Mouse (Mus musculus): ENCODE measurements around the gene Pde4d. TPM values are rescaled to one million over a fixed set of nuclear protein-coding genes. Genes with fewer than 3 reads are reported as not detected.

The Pde4d gene
- total RNA-seq, 2 experiments from 2014 or later = 103 to 116 TPM

GRCm38 (mm10) chr13:109362340-109362739 is 912.6 kb downstream of the Pde4d start:
- intact Hi-C loops (cut with DNase I) = no loop called here
- DNase-seq (ENCODE audit: low spot score in 2 of 2) = no peak

- intact Hi-C loops (cut with DNase I) = no loop called here
- no peak for DNase-seq (ENCODE audit: low spot score in 2 of 2)
Observed at GRCm38 (mm10) chr13:109374465-109374864, 924.7 kb downstream of the Pde4d start.

DNA sequence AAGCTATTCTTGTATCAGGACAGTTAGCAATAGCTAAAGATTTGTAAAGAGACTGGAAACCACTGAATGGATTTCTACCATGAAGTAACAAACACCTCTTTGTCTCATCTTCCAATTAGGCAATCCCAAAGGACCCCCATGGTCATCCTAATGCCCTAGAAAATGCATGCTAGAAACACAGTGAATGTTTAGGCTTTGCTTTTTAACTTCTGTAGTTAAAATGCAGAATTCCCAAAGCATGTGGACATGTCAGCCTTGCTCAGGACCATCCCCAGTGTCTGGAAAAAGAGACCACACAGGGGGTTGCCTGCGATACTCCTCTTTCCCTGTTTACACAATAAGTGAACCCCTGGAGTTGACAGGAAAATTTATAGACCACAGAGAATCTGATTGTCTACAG is 926.9 kb downstream of the Pde4d start:
- intact Hi-C loops (cut with DNase I) = no loop called here

DNA sequence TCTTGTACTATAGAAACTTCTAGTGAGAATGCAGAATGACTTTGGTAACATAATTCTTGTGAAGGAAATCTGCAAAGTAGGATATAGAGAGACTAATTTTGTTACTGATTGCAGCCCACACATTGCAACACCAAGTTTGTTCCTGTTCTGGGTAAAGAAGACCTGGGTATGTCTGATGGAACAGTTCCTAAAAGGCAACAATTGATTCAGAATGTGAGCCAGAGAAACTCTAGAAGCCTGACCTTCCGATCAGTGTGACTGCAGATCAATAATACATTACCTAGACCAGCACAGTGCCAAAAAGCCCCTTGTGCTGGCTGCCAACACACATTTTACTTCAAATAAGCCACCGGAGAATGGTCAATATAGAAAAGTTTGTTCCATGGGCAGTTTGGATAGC is 930.4 kb downstream of the Pde4d start:
- no peak for DNase-seq (ENCODE audit: low spot score in 2 of 2)
- intact Hi-C loops (cut with DNase I) = no loop called here

More for the DNA sequence above, 926.9 kb downstream of the Pde4d start:
- DNase-seq (ENCODE audit: low spot score in 2 of 2) = no peak

- intact Hi-C loops (cut with DNase I) = no loop called here
- peak; percentile 7 to 35 for DNase-seq (ENCODE audit: low spot score in 2 of 2)
Observed at GRCm38 (mm10) chr13:109388626-109389220, 939.0 kb downstream of the Pde4d start.

GRCm38 (mm10) chr13:109402396-109402795 is 952.6 kb downstream of the Pde4d start:
- no peak for DNase-seq (ENCODE audit: low spot score in 2 of 2)
- intact Hi-C loops (cut with DNase I) = no loop called here

- no peak for DNase-seq (ENCODE audit: low spot score in 2 of 2)
- intact Hi-C loops (cut with DNase I) = no loop called here
Observed at GRCm38 (mm10) chr13:109402936-109403335, 953.2 kb downstream of the Pde4d start.

DNA sequence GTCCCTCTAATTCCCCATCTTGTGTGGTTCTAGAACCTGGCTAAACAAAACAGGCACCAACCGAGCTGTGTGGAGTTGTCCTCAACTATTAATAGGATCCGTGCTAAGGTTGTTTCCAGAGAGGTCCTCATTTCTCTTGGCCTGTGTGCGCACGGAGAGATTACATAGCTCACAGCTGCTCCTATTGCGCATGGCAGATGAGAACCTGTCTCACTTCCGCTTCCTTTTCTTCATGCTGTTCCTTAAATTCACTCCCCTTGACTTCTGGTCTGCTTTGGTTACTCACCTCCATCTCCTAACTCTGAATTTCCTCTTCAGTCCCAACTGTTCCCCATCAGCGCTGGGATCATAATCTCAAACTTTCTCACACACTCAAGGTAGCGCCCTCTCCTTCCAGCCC is 956.6 kb downstream of the Pde4d start:
- intact Hi-C loops (cut with DNase I) = no loop called here
- no peak for DNase-seq (ENCODE audit: low spot score in 2 of 2)

DNA sequence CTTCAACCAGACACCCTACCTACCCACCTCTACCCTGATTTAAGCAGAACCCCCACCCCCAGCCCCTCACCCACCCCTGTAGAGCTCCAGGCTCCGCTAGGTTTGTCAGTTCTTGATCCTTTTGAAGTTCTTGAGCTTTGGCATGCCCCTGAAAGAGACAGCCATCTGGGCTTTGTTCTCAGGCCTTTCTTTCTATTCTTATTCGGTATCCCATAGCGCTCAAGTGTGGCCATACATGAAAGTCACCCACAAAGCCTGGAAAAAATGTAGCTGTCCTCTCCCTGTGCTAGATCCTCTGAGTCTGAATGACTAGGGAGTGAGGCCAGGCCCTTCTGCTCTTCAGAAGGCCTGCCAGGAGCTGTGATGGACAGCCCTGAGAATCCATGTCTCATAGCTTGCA is 957.6 kb downstream of the Pde4d start:
- DNase-seq (ENCODE audit: low spot score in 2 of 2) = no peak
- intact Hi-C loops (cut with DNase I) = no loop called here

DNA sequence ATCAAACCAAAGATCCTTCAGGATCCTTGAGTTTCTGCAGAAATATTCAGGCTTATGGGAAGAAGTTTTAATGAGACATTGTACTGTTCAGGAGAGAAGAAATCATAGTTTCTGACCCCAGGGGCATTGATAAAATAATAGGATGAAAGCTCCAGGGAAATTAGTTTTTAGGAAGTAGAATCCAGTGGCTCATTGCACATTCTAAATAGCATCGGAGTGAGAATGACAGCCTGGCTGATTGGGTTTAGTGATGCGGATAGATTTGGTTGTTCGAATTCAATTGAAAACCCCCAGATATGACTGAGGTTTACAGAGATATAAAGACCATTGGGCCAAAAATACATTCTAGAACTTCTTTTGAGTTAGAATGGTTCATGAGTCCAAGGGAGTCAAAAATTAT is 970.7 kb downstream of the Pde4d start:
- intact Hi-C loops (cut with DNase I) = no loop called here
- no peak for DNase-seq (ENCODE audit: low spot score in 2 of 2)

DNA sequence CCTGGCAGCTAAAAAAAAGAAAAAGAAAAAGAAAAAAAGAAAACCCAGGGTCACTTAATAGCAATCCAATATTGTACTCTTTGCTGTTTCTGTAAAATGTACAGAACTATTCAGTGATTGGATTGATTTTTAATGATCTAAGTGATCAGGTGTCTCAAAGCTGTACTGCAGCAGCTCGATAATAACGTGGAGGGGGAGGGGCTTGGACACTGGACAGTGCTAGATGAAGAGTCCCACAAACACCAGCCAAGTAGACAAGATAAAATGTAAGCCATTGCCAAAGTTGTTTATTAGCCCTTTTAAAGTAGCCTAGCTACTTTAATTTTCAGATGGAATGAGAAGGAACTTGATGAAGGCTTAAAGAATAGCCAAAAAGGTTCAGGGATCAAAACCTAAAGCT is 975.2 kb downstream of the Pde4d start:
- no peak for DNase-seq (ENCODE audit: low spot score in 2 of 2)
- intact Hi-C loops (cut with DNase I) = no loop called here

GRCm38 (mm10) chr13:109425548-109425947 is 975.8 kb downstream of the Pde4d start:
- no peak for DNase-seq (ENCODE audit: low spot score in 2 of 2)
- intact Hi-C loops (cut with DNase I) = no loop called here

DNA sequence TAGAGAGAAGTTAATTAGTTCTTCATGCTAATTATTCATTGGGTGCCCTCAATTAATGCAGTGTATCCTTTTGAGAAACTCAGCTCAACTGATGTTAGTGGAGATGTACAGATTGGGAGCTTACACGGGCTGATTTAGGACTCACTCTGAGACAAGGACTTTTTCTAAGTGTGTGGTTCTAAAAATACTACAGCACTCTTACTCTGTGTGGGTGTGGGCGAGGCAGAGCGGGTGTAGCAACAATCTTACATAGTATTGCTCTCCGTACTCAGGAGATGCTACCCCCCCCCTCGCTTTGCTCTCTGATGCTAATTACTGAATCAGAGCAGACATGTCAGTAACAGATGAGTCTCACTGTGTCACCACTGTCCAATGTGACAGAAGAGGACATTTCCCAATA is 976.3 kb downstream of the Pde4d start:
- intact Hi-C loops (cut with DNase I) = no loop called here
- DNase-seq (ENCODE audit: low spot score in 2 of 2) = peak; percentile 34 to 56

- DNase-seq (ENCODE audit: low spot score in 2 of 2) = no peak
- intact Hi-C loops (cut with DNase I) = no loop called here
Observed at GRCm38 (mm10) chr13:109427541-109427940, 977.8 kb downstream of the Pde4d start.

DNA sequence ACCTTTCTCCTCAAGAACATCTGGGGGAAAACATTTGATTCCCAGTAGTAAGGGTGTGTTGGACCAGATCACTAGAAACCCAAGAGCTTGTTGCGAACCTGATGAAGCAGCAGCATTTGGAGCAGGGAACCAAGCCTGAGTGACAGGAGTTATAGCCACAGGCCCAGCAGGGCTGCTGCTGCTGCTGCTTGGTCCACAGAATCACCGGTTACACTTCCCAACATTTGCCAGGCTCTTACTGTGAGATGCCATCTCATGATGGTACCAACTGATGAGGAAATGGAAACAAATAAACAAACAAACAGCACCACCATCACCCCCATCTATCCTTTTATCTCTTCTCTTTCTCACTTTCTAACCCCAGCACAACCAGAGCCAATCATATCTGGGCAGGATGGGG is 979.8 kb downstream of the Pde4d start:
- intact Hi-C loops (cut with DNase I) = no loop called here

GRCm38 (mm10) chr13:109437231-109437776 is 987.6 kb downstream of the Pde4d start:
- intact Hi-C loops (cut with DNase I) = no loop called here
- no peak for DNase-seq (ENCODE audit: low spot score in 2 of 2)

More for the DNA sequence above, 979.8 kb downstream of the Pde4d start:
- DNase-seq (ENCODE audit: low spot score in 2 of 2) = no peak

DNA sequence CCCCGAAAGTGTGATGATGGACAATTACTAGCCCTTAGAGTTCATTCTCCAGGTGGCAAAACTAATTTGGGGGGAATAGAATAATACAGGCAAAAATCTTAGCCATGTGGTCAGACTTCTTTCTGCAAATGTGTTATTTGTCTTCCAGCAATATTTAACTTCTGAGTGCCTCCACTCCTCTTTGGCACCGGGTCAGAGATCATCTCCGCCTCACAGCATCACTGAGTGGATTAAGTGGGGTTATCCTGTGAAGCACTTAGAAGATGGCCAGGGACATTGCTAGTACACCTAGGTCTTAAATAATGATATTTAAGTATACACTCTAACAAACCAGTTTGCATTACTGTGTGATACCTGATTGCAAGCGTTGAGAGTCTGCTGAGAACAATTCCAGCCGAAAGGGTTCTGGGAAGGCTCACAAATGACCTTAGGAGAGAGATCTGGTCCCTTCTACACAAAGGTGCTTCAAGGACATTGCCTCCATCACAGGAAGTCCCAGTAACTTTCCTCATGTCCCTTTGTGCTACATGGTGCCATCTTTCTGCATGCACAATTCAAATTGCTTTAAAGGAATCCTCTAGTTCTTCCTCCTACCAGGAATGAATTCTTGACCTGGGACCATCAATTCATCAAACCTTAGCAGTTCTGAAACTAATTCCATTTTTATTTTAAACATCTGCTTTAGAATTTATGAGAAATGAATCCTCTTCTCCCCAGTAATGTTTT is 989.9 kb downstream of the Pde4d start:
- DNase-seq (ENCODE audit: low spot score in 2 of 2) = no peak
- intact Hi-C loops (cut with DNase I) = loop anchor here (5.0 to 10.0 kb wide), 4 partner anchors 53 to 207 kb away; no protein-coding TSS in a partner anchor

- intact Hi-C loops (cut with DNase I) = loop anchor here (5.0 to 10.0 kb wide), 4 partner anchors 52 to 208 kb away; no protein-coding TSS in a partner anchor
- peak; percentile 55 to 62 for DNase-seq (ENCODE audit: low spot score in 2 of 2)
Observed at GRCm38 (mm10) chr13:109440331-109440730, 990.6 kb downstream of the Pde4d start.

DNA sequence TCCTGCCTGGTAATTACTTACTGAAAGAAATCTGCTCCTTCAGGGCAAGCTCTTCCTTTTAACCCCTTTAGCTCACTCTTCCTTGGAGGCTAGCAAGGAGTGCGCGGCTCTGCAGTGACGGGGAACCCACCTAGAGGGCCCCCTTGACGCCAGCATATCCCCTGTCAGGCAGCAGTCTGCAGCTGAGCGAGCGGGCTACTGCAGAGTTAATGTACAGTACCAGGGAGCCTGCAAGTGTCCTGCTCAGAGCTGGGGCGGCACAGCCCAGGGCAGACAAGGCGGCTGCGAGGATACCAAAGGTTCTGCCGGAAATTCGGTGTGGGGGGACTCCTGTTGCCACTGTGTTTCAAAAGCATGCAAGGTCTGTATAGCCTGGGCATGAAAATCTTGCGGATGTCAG is 991.1 kb downstream of the Pde4d start:
- DNase-seq (ENCODE audit: low spot score in 2 of 2) = peak; percentile 86 to 88
- intact Hi-C loops (cut with DNase I) = loop anchor here (5.0 to 10.0 kb wide), 4 partner anchors 51 to 209 kb away; no protein-coding TSS in a partner anchor

- peak; percentile 47 to 58 for DNase-seq (ENCODE audit: low spot score in 2 of 2)
- intact Hi-C loops (cut with DNase I) = loop anchor here (5.0 to 10.0 kb wide), 4 partner anchors 51 to 209 kb away; no protein-coding TSS in a partner anchor
Observed at GRCm38 (mm10) chr13:109441401-109441973, 991.7 kb downstream of the Pde4d start.
